Mouse (Mus musculus) neural tube, embryonic 11.5 days (tissue): ENCODE results near the gene Lhx2. TPM values are rescaled to one million over a fixed set of nuclear protein-coding genes. Genes with fewer than 3 reads are reported as not detected.

Source experiments
- ATAC-seq: fragments of 200-750 bp; cut with Nextera tagmentation; 2 replicates; pipeline ENCODE4 v1.8.0; 2017; ENCODE audit warnings: moderate number of reproducible peaks, mild to moderate bottlenecking, moderate TSS enrichment, moderate library complexity; ENCODE audit not compliant: insufficient read depth, low FRiP score, low TSS enrichment
- DNase-seq: peaks from one replicate; pipeline ENCODE4 v3.0.0-alpha.2; 2015; ENCODE audit warnings: low spot score
- H3K27ac ChIP-seq: fragments of 300-500 bp; sonication (generic); 2 replicates; pipeline ENCODE4 v1.5.1; 2014; ENCODE audit warnings: low read depth, mild to moderate bottlenecking, low read length
- H3K27me3 ChIP-seq: fragments of 300-500 bp; sonication (generic); 2 replicates; pipeline ENCODE4 v1.6.1; 2014; ENCODE audit warnings: mild to moderate bottlenecking, low read length, mixed read lengths; ENCODE audit not compliant: control insufficient read depth, insufficient read depth
- H3K36me3 ChIP-seq: fragments of 300-500 bp; sonication (generic); 2 replicates; pipeline ENCODE4 v1.6.1; 2014; ENCODE audit warnings: mild to moderate bottlenecking, low read length, moderate library complexity, mixed read lengths; ENCODE audit not compliant: control insufficient read depth, insufficient read depth
- H3K4me1 ChIP-seq: fragments of 300-500 bp; sonication (generic); 2 replicates; pipeline ENCODE4 v1.6.1; 2014; ENCODE audit warnings: low read length, mixed read lengths; ENCODE audit not compliant: control insufficient read depth, insufficient read depth
- H3K4me2 ChIP-seq: fragments of 300-500 bp; sonication (generic); 2 replicates; pipeline ENCODE4 v1.6.1; 2014; ENCODE audit warnings: low read depth, mild to moderate bottlenecking, moderate library complexity
- H3K4me3 ChIP-seq: fragments of 300-500 bp; sonication (generic); 2 replicates; pipeline ENCODE4 v1.5.1; 2014; ENCODE audit warnings: low read depth, low read length
- H3K9ac ChIP-seq: fragments of 300-500 bp; sonication (generic); 2 replicates; pipeline ENCODE4 v1.6.1; 2014; ENCODE audit warnings: mild to moderate bottlenecking, low read length
- H3K9me3 ChIP-seq: fragments of 300-500 bp; sonication (generic); 2 replicates; pipeline ENCODE4 v1.6.1; 2016; ENCODE audit warnings: low read length; ENCODE audit not compliant: control insufficient read depth
- WGBS: fragments of 180-500 bp; shearing (Covaris S2); extraction: QIAGEN DNeasy Blood & Tissue Kit; methylation state at CpG from one replicate; pipeline ENCODE4 v1.1.7; 2014; 5-methylcytosine and 5-hydroxymethylcytosine counted together
- polyA plus RNA-seq: library from polyadenylated mRNA; unstranded; fragments of >200 nt; fragmentation: Nextera tagmentation; extraction: Ambion mirVana; gene quantifications from 2 replicates; pipeline ENCODE4 v1.2.1, GENCODE M21; 2014

Lhx2 gene
- polyA plus RNA-seq, 1 experiment from 2014 or later = 8.7 TPM

DNA sequence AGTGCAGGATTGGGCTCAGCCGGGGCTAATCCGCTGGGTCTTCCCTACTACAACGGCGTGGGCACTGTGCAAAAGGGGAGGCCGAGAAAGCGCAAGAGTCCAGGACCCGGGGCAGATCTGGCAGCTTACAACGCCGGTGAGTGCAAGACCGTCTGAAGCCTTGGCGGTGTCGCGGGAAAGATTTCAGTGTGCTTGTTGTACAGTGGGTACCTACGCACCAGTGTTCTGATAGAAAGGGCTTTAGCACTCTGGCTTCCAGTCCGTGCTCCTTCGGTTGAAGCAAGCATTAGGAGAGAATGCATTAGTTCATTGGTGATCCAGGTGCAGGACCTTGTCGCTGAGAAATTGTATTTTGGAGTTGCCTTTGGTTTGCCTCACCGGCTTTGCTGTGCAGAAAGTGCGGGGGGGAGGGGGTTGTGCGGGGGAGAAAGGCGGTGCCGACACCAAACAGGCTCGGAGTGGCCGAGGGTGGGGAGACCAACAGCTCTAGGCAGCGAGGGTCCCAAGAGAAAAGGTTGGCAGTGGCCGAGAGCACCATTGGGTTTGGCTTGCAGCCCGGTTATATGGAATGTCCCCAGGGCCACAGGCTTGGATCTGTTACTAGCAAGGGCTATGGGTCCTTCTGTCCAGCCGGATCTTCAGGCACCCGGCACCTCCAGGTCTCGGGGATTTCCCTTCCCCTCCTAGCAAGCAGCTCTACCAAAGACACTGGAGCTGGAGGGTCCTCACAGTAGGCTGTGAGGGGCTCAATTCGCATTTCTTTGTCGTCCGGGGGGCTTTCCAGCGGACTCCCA, 15.8 kb downstream of the Lhx2 start:
- WGBS = under 1% methylated on average over 34 of the region's 34 CpGs
- Histone ChIP-seq H3K4me3 (peak overlapping the region; percentile 8; the same call in 1 of the 2 replicates), H3K9ac (no peak overlapping the region), H3K4me1 (peaks cover 13% of the 10 kb centered on the region), H3K27ac (no peak overlapping the region), H3K9me3 (no peaks in the 10 kb centered on the region), H3K4me2 (0 out of 2 replicates have a peak overlapping the region, but pooled peaks have one; percentile 12), H3K27me3 (peaks cover 100% of the 10 kb centered on the region), H3K36me3 (no peaks in the 10 kb centered on the region)
- ATAC-seq (no peak), DNase-seq (peak; percentile 62)

DNA sequence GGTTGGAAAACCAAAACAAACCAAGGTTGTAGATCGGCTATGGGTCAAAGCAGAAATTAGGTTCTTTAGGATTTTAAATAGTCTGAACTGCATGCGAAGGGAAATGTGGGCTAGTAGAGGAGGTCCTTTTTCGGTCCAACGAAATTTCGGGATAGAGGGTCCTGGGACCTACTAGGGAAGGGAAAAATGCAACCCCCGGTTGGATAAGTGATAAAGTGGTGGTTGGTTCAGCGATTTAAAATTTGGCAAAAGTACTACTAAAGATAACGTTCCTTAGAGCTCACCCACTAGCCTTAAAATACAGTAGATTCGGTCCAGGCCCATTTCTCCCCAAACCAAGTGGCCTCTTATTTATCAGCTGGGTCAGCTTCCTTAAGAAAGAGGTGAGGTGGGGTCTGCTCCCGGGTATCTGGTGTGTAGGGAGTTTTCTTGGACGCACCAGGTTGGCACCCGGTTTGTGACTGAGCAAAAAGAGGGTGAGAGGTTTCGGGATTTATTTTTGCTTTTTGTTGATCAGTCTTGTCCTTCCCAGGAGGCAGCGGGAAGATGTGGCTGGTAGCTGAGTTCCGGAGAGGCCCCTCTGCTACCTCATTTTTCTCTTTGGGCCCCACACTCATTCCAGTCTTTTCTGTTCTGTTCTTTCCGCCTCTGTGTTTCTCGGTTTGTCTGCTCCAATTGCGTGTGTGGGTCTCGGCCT, 16.8 kb downstream of the Lhx2 start:
- 0% methylated on average over 19 of the region's 19 CpGs for WGBS
- Histone ChIP-seq H3K36me3 (no peaks in the 10 kb centered on the region), H3K4me1 (peaks cover 9% of the 10 kb centered on the region; the same call in 1 of the 2 replicates), H3K4me2 (peak overlapping the region; percentile 33; the same call in 1 of the 2 replicates), H3K27ac (no peak overlapping the region), H3K27me3 (peaks cover 100% of the 10 kb centered on the region), H3K9me3 (no peaks in the 10 kb centered on the region), H3K9ac (no peak overlapping the region), H3K4me3 (no peak overlapping the region)
- ATAC-seq (no peak), DNase-seq (peak; percentile 48)

DNA sequence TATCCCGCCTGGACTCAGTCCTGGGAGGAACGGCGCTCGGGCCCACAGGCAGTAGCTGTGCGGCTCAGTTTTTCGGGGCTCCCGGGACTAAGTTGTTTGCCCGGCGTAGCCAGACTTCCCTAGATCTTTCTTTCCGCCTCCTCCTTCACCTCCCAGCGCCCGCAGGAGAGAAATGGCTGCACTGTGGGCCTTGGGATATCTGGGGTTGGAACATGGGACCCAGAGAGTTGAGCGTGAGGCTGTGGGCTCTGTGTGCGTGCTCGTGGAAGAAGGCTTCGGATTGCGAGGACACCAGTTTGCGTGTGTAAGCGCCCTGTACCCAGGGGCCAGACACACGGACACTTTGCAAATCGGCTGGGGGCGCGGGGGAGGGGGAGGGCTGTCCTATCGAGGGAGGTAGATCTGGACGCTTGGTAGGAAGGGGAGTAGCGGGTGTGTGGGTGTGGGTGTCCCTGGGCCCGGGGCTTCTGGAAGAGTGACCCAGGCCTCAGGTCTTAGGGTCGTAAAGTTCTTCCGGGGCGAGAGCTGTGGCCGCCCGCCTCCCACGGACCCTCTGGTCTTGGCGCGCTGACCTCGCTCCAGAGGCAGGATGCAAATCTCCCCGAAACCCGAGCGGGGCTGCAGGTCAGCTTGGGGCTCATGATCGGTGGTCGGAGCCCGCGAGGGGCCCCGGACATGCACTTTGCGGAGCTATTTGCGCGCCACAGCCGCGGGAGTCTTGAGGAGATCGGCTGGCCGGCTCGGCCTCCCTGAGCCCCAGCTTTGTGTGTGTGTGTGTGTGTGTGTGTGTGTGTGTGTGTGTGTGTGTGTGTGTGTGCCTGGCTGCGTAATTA, 17.6 kb downstream of the Lhx2 start:
- H3K4me1 ChIP-seq = peaks cover 4% of the 10 kb centered on the region; the same call in 1 of the 2 replicates
- no peaks in the 10 kb centered on the region for H3K36me3 ChIP-seq
- peak; percentile 55 for DNase-seq
- H3K9ac ChIP-seq = no peak overlapping the region
- WGBS = under 1% methylated on average over 46 of the region's 53 CpGs
- no peak for ATAC-seq
- H3K27me3 ChIP-seq = peaks cover 100% of the 10 kb centered on the region
- peak overlapping the region; percentile 33 for H3K4me2 ChIP-seq
- no peak overlapping the region for H3K27ac ChIP-seq
- H3K9me3 ChIP-seq = no peaks in the 10 kb centered on the region
- H3K4me3 ChIP-seq = peak overlapping the region; percentile 16

DNA sequence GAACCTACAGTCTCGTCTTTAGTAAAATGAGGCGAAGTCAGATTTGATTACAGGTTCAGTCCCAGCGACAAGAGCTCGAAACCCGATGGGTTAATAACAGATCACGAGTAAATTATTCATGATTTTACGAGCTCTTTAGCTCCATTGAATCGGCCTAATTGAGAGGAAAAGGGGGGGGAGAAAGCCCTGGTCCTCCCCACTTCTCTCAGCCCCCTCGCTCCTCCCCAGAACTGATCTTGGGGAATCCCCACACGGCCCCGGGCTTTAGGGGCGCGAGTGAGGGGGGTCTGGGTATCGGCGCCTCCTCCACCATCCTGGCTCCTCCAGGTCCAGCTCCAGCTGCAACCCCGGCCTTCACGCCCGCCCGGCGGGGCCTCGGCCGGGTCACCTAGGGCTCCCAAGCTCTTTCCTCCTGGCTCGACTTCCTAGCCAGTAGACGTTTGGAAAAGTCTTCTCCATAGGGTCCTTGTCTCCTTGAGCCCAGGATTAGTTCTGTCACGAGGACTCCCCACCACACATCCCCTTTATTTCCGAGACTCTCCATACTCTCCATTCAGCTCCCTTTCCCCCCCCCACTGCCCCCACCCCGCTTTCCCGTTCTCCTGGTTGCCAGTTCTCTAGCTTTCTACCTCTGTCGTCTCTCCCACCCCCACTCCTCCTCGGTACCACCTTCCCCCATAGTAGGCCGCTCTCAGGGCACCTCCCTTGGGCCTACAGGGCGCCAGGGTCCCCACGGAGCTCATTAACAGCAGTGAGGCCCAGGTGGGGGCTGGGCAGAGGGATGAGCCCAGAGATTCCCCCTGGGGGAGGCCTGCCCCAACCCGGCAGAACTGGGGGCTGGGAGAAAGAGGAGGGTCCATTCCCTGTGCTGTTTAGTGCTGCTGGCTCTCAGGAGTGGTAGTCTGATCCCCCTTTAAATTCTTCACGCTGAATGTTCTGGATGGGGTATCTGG, 18.5 kb downstream of the Lhx2 start:
- peaks cover 3% of the 10 kb centered on the region; the same call in 1 of the 2 replicates for H3K4me1 ChIP-seq
- no peaks in the 10 kb centered on the region for H3K36me3 ChIP-seq
- 0 out of 2 replicates have a peak, but pooled peaks have one; percentile 26 for ATAC-seq
- peaks cover 100% of the 10 kb centered on the region for H3K27me3 ChIP-seq
- DNase-seq = no peak
- peak overlapping the region; percentile 19; the same call in 1 of the 2 replicates for H3K4me3 ChIP-seq
- no peak overlapping the region for H3K27ac ChIP-seq
- H3K9ac ChIP-seq = no peak overlapping the region
- WGBS = under 1% methylated on average over 35 of the region's 35 CpGs
- H3K9me3 ChIP-seq = no peaks in the 10 kb centered on the region
- no peak overlapping the region for H3K4me2 ChIP-seq

DNA sequence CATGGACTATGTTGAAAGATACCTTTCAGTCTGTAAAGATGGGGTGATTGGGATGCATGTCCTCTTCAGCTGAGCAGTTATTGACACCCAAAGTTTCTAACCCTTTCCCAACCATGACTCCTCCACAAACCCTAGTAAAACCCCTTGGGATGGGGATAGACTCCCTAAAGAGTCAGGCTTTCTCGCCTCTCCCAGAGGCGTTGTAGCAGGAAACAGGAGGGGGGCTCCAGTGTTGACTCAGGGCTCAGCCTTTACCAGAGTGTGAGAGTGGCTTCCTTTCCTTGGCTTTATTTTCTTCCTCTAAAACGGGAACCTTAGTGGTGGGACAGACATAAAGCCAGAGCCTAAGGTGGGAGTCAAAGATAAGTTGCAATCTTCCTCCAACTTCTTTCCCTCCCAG, 19.5 kb downstream of the Lhx2 start:
- Histone ChIP-seq H3K9me3 (no peaks in the 10 kb centered on the region), H3K36me3 (no peaks in the 10 kb centered on the region), H3K4me2 (no peak overlapping the region), H3K27me3 (peaks cover 96% of the 10 kb centered on the region), H3K4me3 (no peak overlapping the region), H3K9ac (no peak overlapping the region), H3K4me1 (peaks cover 3% of the 10 kb centered on the region; the same call in 1 of the 2 replicates), H3K27ac (no peak overlapping the region)
- ATAC-seq (no peak), DNase-seq (no peak)
- WGBS = 0% methylated on average over 3 of the region's 3 CpGs

DNA sequence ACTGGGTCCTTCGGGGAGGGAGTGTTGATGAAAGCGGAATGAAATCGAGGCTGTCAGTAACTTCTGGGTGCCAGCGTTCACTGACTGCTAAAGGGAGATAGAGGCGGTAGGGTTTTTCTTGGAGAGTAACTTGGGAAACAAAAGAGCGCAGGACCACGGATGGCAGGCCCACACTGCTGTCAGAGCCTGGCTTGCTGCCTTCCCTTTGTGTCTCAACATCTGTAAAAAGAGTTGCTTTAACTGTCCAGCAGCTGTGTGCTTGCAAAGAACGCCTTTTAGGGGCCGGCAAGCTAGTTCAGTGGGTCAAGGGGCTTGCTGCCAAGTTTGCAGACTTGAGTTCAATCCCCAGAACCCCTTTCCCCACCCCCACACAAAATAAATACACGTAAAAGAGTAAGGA, 20.1 kb downstream of the Lhx2 start:
- ATAC-seq = no peak
- Histone ChIP-seq H3K4me2 (no peak overlapping the region), H3K27ac (no peak overlapping the region), H3K4me3 (no peak overlapping the region), H3K36me3 (no peaks in the 10 kb centered on the region), H3K27me3 (peaks cover 91% of the 10 kb centered on the region), H3K9me3 (no peaks in the 10 kb centered on the region), H3K4me1 (peaks cover 3% of the 10 kb centered on the region; the same call in 1 of the 2 replicates), H3K9ac (no peak overlapping the region)
- no peak for DNase-seq
- 1% methylated on average over 10 of the region's 10 CpGs for WGBS

DNA sequence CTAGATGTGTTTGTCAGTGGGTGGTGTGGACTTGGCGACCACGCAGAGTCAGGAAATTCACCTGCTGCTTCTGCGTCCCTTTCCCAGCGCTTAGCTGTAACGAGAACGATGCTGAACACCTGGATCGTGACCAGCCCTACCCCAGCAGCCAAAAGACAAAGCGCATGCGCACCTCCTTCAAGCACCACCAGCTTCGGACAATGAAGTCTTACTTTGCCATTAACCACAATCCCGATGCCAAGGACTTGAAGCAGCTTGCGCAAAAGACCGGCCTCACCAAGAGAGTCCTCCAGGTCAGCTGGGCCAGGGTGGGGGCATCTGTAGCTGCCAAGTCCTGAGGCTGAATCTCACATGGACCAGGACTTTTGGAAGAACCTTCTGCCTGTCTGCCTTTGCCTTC, 20.7 kb downstream of the Lhx2 start:
- no peak overlapping the region for H3K27ac ChIP-seq
- no peak overlapping the region for H3K4me2 ChIP-seq

More for the DNA sequence above, 20.7 kb downstream of the Lhx2 start:
- Histone ChIP-seq H3K9me3 (no peaks in the 10 kb centered on the region), H3K36me3 (no peaks in the 10 kb centered on the region), H3K27me3 (peaks cover 91% of the 10 kb centered on the region), H3K9ac (no peak overlapping the region), H3K4me1 (peaks cover 3% of the 10 kb centered on the region; the same call in 1 of the 2 replicates), H3K4me3 (no peak overlapping the region)
- 1% methylated on average over 13 of the region's 13 CpGs for WGBS
- DNase-seq (no peak), ATAC-seq (no peak)
